Mouse (Mus musculus): ENCODE results near the gene Ccdc180. TPM values are rescaled to one million over a fixed set of nuclear protein-coding genes. Genes with fewer than 3 reads are reported as not detected.

Ccdc180 gene
- total RNA-seq, 1 experiment: not detected

DNA sequence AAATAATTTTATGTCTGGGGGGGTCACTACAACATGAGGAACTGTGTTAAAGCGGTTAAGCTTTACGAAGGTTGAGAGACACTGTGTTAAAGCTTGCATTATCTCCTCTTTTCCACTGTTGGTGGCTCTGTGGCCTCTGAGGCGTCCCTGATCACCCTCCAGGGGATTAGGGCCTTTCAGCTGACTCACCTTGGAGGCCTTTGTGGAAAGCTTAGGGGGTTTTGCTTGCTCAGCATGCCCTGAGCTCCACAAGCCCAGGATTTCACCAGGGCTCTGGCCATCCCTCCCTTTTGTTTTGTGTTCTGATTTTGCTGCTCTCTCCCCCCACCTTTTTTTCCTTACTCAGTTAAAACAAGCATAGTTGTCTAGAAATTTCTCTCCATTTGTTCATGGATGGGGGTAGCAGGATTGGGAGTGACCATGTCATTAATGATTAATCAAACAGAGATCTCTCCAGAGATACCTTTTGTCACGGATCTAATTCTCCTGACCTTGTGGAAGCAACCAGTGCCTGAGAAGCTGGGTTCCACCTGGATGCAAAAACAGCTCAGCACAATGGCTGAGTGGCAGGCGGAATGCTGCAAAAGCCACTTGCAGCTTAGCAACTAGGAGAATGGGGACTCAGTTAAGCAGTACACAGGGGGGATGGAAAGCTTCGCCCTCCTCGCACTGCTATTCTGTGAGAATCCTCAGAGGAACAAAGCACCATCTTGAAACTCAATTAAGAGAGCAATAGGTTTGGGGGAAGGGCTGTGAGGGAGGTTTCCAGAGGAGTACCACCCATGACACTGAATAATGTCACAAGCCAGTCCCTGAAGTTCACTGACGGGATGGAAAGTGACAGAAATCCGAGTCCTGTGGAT lies 77.6 kb downstream of the Ccdc180 start:
- in situ Hi-C loops (cut with MboI; ENCODE audit: low sequenced_read_pairs in 2 of 2, unreplicated experiment in 2 of 2): no loop called here
- Histone ChIP-seq H3K36me3 (ENCODE audit: control insufficient read depth, insufficient read depth, low read length, poor library complexity, severe bottlenecking) (no peaks in the 10 kb centered on the region), H3K4me1 (ENCODE audit: control insufficient read depth in 2 of 2, insufficient read depth in 2 of 2, low read length in 2 of 2, poor library complexity in 1 of 2) (no peaks in the 10 kb centered on the region), H3K9me3 (ENCODE audit: control insufficient read depth, insufficient read depth, low read depth, low read length) (no peaks in the 10 kb centered on the region; the same call in 1 of the 2 replicates), H3K27ac (ENCODE audit: insufficient read depth, low read depth, low read length, poor library complexity, severe bottlenecking) (no peak overlapping the region), H3K9ac (ENCODE audit: insufficient read depth, low read depth, low read length, poor library complexity, severe bottlenecking) (no peak overlapping the region), H3K4me3 (ENCODE audit: insufficient read depth in 1 of 2, low read depth in 1 of 2, low read length in 2 of 2, poor library complexity in 1 of 2, severe bottlenecking in 1 of 2) (no peak overlapping the region)
- TF ChIP-seq MAFK (IDR thresholded peaks at IDR 0.05; ENCODE audit: insufficient read depth, low read depth, low read length) (peak; percentile 50; the same call in 1 of the 2 replicates), ZC3H11A (IDR thresholded peaks at IDR 0.05; ENCODE audit: borderline replicate concordance, low read depth, low read length) (no peak)
- no peak for DNase-seq (ENCODE audit: low read depth, low spot score)

DNA sequence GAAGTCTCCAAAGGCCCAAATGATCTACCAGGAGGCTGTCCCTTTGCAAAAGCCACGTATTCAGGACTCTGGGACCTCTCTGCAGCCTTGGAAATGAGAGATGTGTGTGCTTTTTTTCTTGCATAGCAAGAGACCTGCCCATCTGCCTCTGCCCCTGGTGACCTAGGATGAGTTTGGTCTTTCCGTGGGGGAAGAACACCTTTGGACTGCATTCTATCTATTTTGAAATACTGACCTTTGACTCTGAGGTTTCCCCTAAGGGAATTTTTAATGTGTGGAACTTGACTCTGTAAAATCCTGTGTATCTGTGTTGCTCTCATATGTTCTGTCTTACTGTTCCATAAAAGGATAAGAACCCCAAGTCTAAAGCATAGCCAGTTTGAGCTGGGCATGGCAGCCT lies 78.9 kb downstream of the Ccdc180 start:
- in situ Hi-C loops (cut with MboI; ENCODE audit: low sequenced_read_pairs in 2 of 2, unreplicated experiment in 2 of 2): no loop called here
- no peak overlapping the region for H3K27ac ChIP-seq (ENCODE audit: insufficient read depth, low read depth, low read length, poor library complexity, severe bottlenecking)
- no peak for DNase-seq (ENCODE audit: low read depth, low spot score)
- H3K9ac ChIP-seq (ENCODE audit: insufficient read depth, low read depth, low read length, poor library complexity, severe bottlenecking): no peak overlapping the region
- H3K36me3 ChIP-seq (ENCODE audit: control insufficient read depth, insufficient read depth, low read length, poor library complexity, severe bottlenecking): no peaks in the 10 kb centered on the region
- no peak overlapping the region for H3K4me3 ChIP-seq (ENCODE audit: insufficient read depth in 1 of 2, low read depth in 1 of 2, low read length in 2 of 2, poor library complexity in 1 of 2, severe bottlenecking in 1 of 2)
- no peaks in the 10 kb centered on the region; the same call in 1 of the 2 replicates for H3K9me3 ChIP-seq (ENCODE audit: control insufficient read depth, insufficient read depth, low read depth, low read length)
- TF ChIP-seq MAFK (IDR thresholded peaks at IDR 0.05; ENCODE audit: insufficient read depth, low read depth, low read length) (no peak), ZNF384 (IDR thresholded peaks at IDR 0.05; ENCODE audit: low read depth, low read length) (no peak)
- H3K4me1 ChIP-seq (ENCODE audit: control insufficient read depth in 2 of 2, insufficient read depth in 2 of 2, low read length in 2 of 2, poor library complexity in 1 of 2): no peaks in the 10 kb centered on the region

DNA sequence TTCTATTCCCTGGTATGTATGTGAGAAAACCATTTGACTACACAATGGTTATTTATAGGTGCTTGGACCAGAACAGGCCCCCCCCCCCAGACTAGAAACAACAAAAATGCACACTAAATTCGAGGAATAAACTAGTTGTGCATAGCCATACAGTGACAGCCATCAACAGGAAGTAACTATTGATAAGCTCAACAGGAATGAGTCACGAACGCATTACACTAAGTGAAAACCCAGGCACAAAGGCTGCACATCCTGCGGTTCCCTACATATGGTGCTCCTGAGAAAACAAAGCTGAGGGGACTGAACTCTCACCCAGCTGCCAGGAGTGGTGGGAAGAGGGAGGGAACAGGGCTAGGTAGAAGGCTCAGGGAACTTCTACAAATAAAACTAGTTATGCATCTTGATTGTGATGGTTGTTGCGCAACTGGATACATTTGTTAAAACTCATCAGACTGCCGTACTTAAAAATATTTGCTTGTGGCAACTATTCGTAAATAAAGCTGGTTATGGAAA lies 80.0 kb downstream of the Ccdc180 start:
- H3K9me3 ChIP-seq (ENCODE audit: control insufficient read depth, insufficient read depth, low read depth, low read length): no peaks in the 10 kb centered on the region; the same call in 1 of the 2 replicates
- no peak overlapping the region for H3K27ac ChIP-seq (ENCODE audit: insufficient read depth, low read depth, low read length, poor library complexity, severe bottlenecking)
- H3K4me3 ChIP-seq (ENCODE audit: insufficient read depth in 1 of 2, low read depth in 1 of 2, low read length in 2 of 2, poor library complexity in 1 of 2, severe bottlenecking in 1 of 2): no peak overlapping the region
- H3K9ac ChIP-seq (ENCODE audit: insufficient read depth, low read depth, low read length, poor library complexity, severe bottlenecking): no peak overlapping the region
- H3K4me1 ChIP-seq (ENCODE audit: control insufficient read depth in 2 of 2, insufficient read depth in 2 of 2, low read length in 2 of 2, poor library complexity in 1 of 2): no peaks in the 10 kb centered on the region
- no peak for DNase-seq (ENCODE audit: low read depth, low spot score)
- in situ Hi-C loops (cut with MboI; ENCODE audit: low sequenced_read_pairs in 2 of 2, unreplicated experiment in 2 of 2): no loop called here
- TF ChIP-seq MAFK (IDR thresholded peaks at IDR 0.05; ENCODE audit: insufficient read depth, low read depth, low read length): no peak
- TF ChIP-seq HCFC1 (IDR thresholded peaks at IDR 0.05; ENCODE audit: borderline replicate concordance, insufficient read depth, low read length): no peak
- TF ChIP-seq CHD2 (IDR thresholded peaks at IDR 0.05; ENCODE audit: low read depth, low read length): no peak
- TF ChIP-seq ZNF384 (IDR thresholded peaks at IDR 0.05; ENCODE audit: low read depth, low read length): no peak
- no peak for TF ChIP-seq ZC3H11A (IDR thresholded peaks at IDR 0.05; ENCODE audit: borderline replicate concordance, low read depth, low read length)
- no peaks in the 10 kb centered on the region for H3K36me3 ChIP-seq (ENCODE audit: control insufficient read depth, insufficient read depth, low read length, poor library complexity, severe bottlenecking)

DNA sequence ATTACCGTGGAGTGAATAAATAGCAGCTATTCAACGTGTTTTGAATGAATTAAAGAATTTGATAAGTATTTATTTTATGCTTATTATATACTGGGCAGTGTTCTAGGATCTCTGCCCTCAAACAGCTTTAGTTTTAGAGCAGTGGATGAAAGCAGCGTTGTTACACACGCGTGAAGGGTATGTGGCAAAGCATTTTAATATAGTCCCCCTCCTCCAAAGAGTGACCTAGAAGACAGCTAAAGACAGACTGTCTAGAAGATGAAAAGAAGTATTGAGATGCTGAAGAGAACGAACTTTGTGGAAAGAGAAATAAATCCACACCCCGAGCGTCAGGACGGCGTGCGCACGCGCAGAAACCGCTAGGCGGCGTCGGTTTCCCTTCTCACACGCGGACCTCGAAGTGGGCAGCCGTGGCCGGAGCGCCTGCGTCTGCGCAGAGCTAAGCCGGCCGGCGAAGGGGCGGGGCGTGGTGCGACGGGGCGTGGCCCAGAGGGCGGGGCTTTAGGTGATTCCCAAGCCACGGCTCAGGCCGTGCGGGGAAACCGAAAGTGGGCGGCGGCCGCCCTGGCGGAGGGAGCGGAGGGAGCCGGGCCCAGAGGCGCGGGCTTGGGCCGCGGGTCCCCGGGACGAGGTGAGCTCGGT lies 81.8 kb downstream of the Ccdc180 start:
- Histone ChIP-seq H3K27ac (ENCODE audit: insufficient read depth, low read depth, low read length, poor library complexity, severe bottlenecking) (no peak overlapping the region), H3K4me1 (ENCODE audit: control insufficient read depth in 2 of 2, insufficient read depth in 2 of 2, low read length in 2 of 2, poor library complexity in 1 of 2) (no peaks in the 10 kb centered on the region), H3K36me3 (ENCODE audit: control insufficient read depth, insufficient read depth, low read length, poor library complexity, severe bottlenecking) (no peaks in the 10 kb centered on the region), H3K9me3 (ENCODE audit: control insufficient read depth, insufficient read depth, low read depth, low read length) (no peaks in the 10 kb centered on the region; the same call in 1 of the 2 replicates), H3K4me3 (ENCODE audit: insufficient read depth in 1 of 2, low read depth in 1 of 2, low read length in 2 of 2, poor library complexity in 1 of 2, severe bottlenecking in 1 of 2) (peak overlapping the region; percentile 63 to 83; a peak in 3 of 4 replicates), H3K9ac (ENCODE audit: insufficient read depth, low read depth, low read length, poor library complexity, severe bottlenecking) (peak overlapping the region; percentile 69)
- TF ChIP-seq CHD2 (IDR thresholded peaks at IDR 0.05; ENCODE audit: low read depth, low read length) (no peak), MAFK (IDR thresholded peaks at IDR 0.05; ENCODE audit: insufficient read depth, low read depth, low read length) (no peak)
- DNase-seq (ENCODE audit: low read depth, low spot score): peak; percentile 76
- in situ Hi-C loops (cut with MboI; ENCODE audit: low sequenced_read_pairs in 2 of 2, unreplicated experiment in 2 of 2): no loop called here
